9 mouse cellular contexts compared by ENCODE assay signal in the genomic region with DNA sequence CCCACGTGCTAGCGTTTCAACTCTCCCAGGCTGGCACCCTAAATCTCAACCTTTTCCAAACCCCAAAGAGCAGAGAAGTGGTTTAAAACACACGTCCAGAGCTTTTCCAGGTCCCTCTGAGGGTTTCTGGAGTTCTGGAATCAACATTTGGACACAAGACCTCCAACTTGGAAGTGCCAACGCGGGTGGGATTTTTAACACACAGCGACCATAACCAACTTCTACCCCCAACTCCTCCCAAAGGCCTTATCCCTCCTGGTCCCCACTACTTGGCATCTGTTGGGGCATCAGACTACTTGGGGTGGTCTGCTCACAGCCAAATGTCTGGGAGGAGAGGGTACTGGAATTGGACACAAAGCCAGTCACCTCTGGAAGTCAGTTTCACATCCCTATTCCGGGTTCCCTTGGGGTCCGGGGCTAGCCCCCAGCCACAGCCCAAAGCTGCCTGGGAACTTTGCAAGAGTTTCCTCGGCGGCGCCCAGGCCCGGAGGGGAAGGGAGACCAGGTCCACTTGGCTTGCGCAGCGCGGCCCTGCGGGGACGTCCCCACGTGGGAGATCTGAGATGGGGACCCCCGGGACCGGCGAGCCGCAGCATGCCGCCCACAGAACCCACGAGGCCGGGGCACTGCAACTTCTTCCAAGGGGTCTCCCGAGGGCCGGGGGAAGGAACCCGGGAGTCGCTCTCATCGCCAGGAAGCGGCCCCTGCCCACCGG. TPM values are rescaled to one million over a fixed set of nuclear protein-coding genes. Genes with fewer than 3 reads are reported as not detected.
DNase-seq lines count a peak whose midpoint lies in the region; ATAC-seq and TF ChIP-seq lines count a peak whose summit lies in the region.
"Had no signal": no experiment of that assay in that cellular context is flagged by ENCODE, and none has a peak within 500 bp of the region (broad histone marks: within the 10 kb centered on the region; RNA-seq: fewer than 3 reads in every experiment).

No protein-coding gene starts in this region.

- TF ChIP-seq POLR2A in liver, adult 2 months (IDR thresholded peaks at IDR 0.05; ENCODE audit: extremely low read depth, insufficient read depth, low read length), result no peak
- TF ChIP-seq POLR2A in olfactory bulb, adult 2 months (IDR thresholded peaks at IDR 0.05; ENCODE audit: insufficient read depth, low read depth, low read length), result no peak

- H3K4me3 ChIP-seq in embryonic facial prominence, embryonic 11.5 days (ENCODE audit: low read depth, low read length), result peak overlapping the region; percentile 99
- peak overlapping the region; percentile 99 for H3K4me3 ChIP-seq in heart, postnatal 0 days (ENCODE audit: low read depth, low read length)
- H3K4me3 ChIP-seq in liver, adult 2 months (ENCODE audit: insufficient read depth, low read depth, low read length), result peak overlapping the region; percentile 96
- peak overlapping the region; percentile 62 for H3K4me3 ChIP-seq in olfactory bulb, adult 2 months (ENCODE audit: insufficient read depth, low read depth, low read length)

- no peak for TF ChIP-seq CTCF in heart, postnatal 0 days (IDR thresholded peaks at IDR 0.05; ENCODE audit: low read depth)
- TF ChIP-seq CTCF in liver, adult 2 months (IDR thresholded peaks at IDR 0.05; ENCODE audit: low read depth, low read length), result no peak
- TF ChIP-seq CTCF in olfactory bulb, adult 2 months (IDR thresholded peaks at IDR 0.05; ENCODE audit: insufficient read depth, low read depth, low read length), result no peak

- H3K9ac ChIP-seq in embryonic facial prominence, embryonic 11.5 days (replicated peaks; ENCODE audit: low read length), result peak overlapping the region; percentile 100
- H3K9ac ChIP-seq in heart, postnatal 0 days (replicated peaks; ENCODE audit: low read depth, low read length), result peak overlapping the region; percentile 98
- H3K9ac ChIP-seq in liver, adult 2 months (ENCODE audit: low read depth, low read length), result peak overlapping the region; percentile 100

- peak overlapping the region; percentile 99 for H3K27ac ChIP-seq in embryonic facial prominence, embryonic 11.5 days (replicated peaks; ENCODE audit: low read depth, low read length)
- peak overlapping the region; percentile 98 for H3K27ac ChIP-seq in heart, postnatal 0 days (ENCODE audit: low read depth)
- H3K27ac ChIP-seq in liver, adult 2 months (replicated peaks; ENCODE audit: insufficient read depth, low read depth, low read length), result no peak overlapping the region
- H3K27ac ChIP-seq in olfactory bulb, adult 2 months (ENCODE audit: insufficient read depth, low read depth, low read length), result peak overlapping the region; percentile 94

- peaks cover 12% of the 10 kb centered on the region for H3K4me1 ChIP-seq in embryonic facial prominence, embryonic 11.5 days (ENCODE audit: control insufficient read depth, insufficient read depth, low read length)
- peaks cover 13% of the 10 kb centered on the region for H3K4me1 ChIP-seq in heart, postnatal 0 days (ENCODE audit: control insufficient read depth, insufficient read depth)
- peaks cover 6% of the 10 kb centered on the region; the same call in 1 of the 2 replicates for H3K4me1 ChIP-seq in liver, adult 2 months (ENCODE audit: control insufficient read depth, insufficient read depth, low read length)
- H3K4me1 ChIP-seq in olfactory bulb, adult 2 months (ENCODE audit: control insufficient read depth, insufficient read depth, low read length), result peaks cover 28% of the 10 kb centered on the region

- H3K36me3 ChIP-seq in embryonic facial prominence, embryonic 11.5 days (replicated peaks; ENCODE audit: control insufficient read depth, insufficient read depth, low read depth, low read length), result peaks cover 8% of the 10 kb centered on the region
- peaks cover 17% of the 10 kb centered on the region for H3K36me3 ChIP-seq in heart, postnatal 0 days (replicated peaks; ENCODE audit: control insufficient read depth, insufficient read depth, low read length)
- H3K36me3 ChIP-seq in liver, adult 2 months (ENCODE audit: control insufficient read depth, insufficient read depth, low read length), result peaks cover 1% of the 10 kb centered on the region; the same call in 1 of the 2 replicates

- peak overlapping the region; percentile 90 for H3K4me2 ChIP-seq in embryonic facial prominence, embryonic 11.5 days (ENCODE audit: low read depth, low read length)
- peak overlapping the region; percentile 86 for H3K4me2 ChIP-seq in heart, postnatal 0 days (ENCODE audit: low read depth, low read length)

- ATAC-seq in embryonic facial prominence, embryonic 11.5 days (replicated peaks; ENCODE audit: insufficient number of reproducible peaks, low FRiP score, low TSS enrichment, low read depth), result no peak
- ATAC-seq in heart, postnatal 0 days (ENCODE audit: insufficient read depth, low read depth), result no peak; the same call in 1 of the 2 replicates

- whole genome bisulfite sequencing in embryonic facial prominence, embryonic 11.5 days, result 0% methylated on average over 30 of the region's 32 CpGs
- under 1% methylated on average over 29 of the region's 32 CpGs for WGBS in heart, postnatal 0 days
- 4% methylated on average over 32 of the region's 32 CpGs for WGBS in liver, adult 2 months
- WGBS in olfactory bulb, adult 2 months, result 3% methylated on average over 32 of the region's 32 CpGs

- H3K27me3 ChIP-seq in embryonic facial prominence, embryonic 11.5 days (ENCODE audit: control insufficient read depth, insufficient read depth, low read length), result no peaks in the 10 kb centered on the region
- H3K27me3 ChIP-seq in heart, postnatal 0 days (ENCODE audit: control insufficient read depth, insufficient read depth, low read length), result no peaks in the 10 kb centered on the region
- H3K27me3 ChIP-seq in liver, adult 2 months (ENCODE audit: control insufficient read depth, insufficient read depth, low read length), result no peaks in the 10 kb centered on the region
- H3K27me3 ChIP-seq: Patski had no signal

- peak; percentile 97 for DNase-seq in heart, adult 11 months
- no peak for DNase-seq in heart, adult 8-10 months (ENCODE audit: low spot score)
- DNase-seq in MN1 (ENCODE audit: low spot score), result peak; percentile 39
- peak; percentile 39 for DNase-seq in embryonic facial prominence, embryonic 11.5 days (ENCODE audit: low spot score)
- peak; percentile 25 for DNase-seq in heart, postnatal 0 days (ENCODE audit: low spot score)
- DNase-seq in liver, adult 2 months (ENCODE audit: extremely low read depth, low read depth, low spot score), result no peak
- DNase-seq in c-Kit-positive CD71-positive TER-119-positive erythroid progenitor cells, embryonic 14.5 days (ENCODE audit: low spot score), result no peak

- peaks cover 10% of the 10 kb centered on the region; the same call in 1 of the 2 replicates for H3K79me2 ChIP-seq in liver, adult 2 months (ENCODE audit: control insufficient read depth, insufficient read depth, low read length)

- no peak for TF ChIP-seq EP300 in heart, postnatal 0 days (IDR thresholded peaks at IDR 0.05; ENCODE audit: low read depth)

- H3K9me3 ChIP-seq in embryonic facial prominence, embryonic 11.5 days (replicated peaks; ENCODE audit: control insufficient read depth, low read length), result no peaks in the 10 kb centered on the region
- no peaks in the 10 kb centered on the region for H3K9me3 ChIP-seq in heart, postnatal 0 days (replicated peaks; ENCODE audit: control insufficient read depth, low read length)

RNA-seq across cellular contexts. Expression of a gene that starts 9.7 kb away (rescaled TPM):
- 100 to 1,000 TPM; 138 to 152 (median 145) TPM for total RNA-seq in heart, adult 8-10 months (2022)
- polyA plus RNA-seq in embryonic facial prominence, embryonic 11.5 days (2014; fragmentation: Nextera tagmentation; extraction: Ambion mirVana), result 189 and 410 TPM in 2 replicates
- total RNA-seq in heart, postnatal 0 days (2014; rRNA removed; ENCODE audit: low replicate concordance), result 113 and 180 TPM in 2 replicates
- 23.2 and 26.6 TPM in 2 replicates for polyA plus RNA-seq in heart, postnatal 0 days (2015; fragmentation: Nextera tagmentation; extraction: Ambion mirVana)
- 13.4 and 14.2 TPM in 2 replicates for total RNA-seq in liver, adult 2 months (2014; rRNA removed)
- polyA plus RNA-seq in liver, adult 2 months (2012; rRNA removed), result 33.5 and 38.2 TPM in 2 replicates
- not detected in 2 replicates for polyA plus RNA-seq in olfactory bulb, adult 2 months (2012; ENCODE audit: insufficient read depth, insufficient read length, low replicate concordance, missing spikeins)

RNA-seq across cellular contexts. Expression of a gene that starts 25.3 kb away (rescaled TPM):
- 10 to 100 TPM; 13.8 to 15.3 (median 14.5) TPM for total RNA-seq in heart, adult 8-10 months (2022)
- 14.7 and 15.8 TPM in 2 replicates for polyA plus RNA-seq in embryonic facial prominence, embryonic 11.5 days (2014; fragmentation: Nextera tagmentation; extraction: Ambion mirVana)
- total RNA-seq in heart, postnatal 0 days (2014; rRNA removed; ENCODE audit: low replicate concordance), result 13.2 and 20.0 TPM in 2 replicates
- polyA plus RNA-seq in heart, postnatal 0 days (2015; fragmentation: Nextera tagmentation; extraction: Ambion mirVana), result 12.4 and 14.9 TPM in 2 replicates
- 6.3 and 7.3 TPM in 2 replicates for total RNA-seq in liver, adult 2 months (2014; rRNA removed)
- polyA plus RNA-seq in liver, adult 2 months (2012; rRNA removed), result 5.1 and 5.3 TPM in 2 replicates
- polyA plus RNA-seq in olfactory bulb, adult 2 months (2012; ENCODE audit: insufficient read depth, insufficient read length, low replicate concordance, missing spikeins), result not detected in 2 replicates

RNA-seq across cellular contexts. Expression of a gene that starts 25.4 kb away (rescaled TPM):
- 1 to 10 TPM; 3.6 to 5.7 (median 5.0) TPM for total RNA-seq in heart, adult 8-10 months (2022)
- polyA plus RNA-seq in embryonic facial prominence, embryonic 11.5 days (2014; fragmentation: Nextera tagmentation; extraction: Ambion mirVana), result 14.7 and 17.4 TPM in 2 replicates
- total RNA-seq in heart, postnatal 0 days (2014; rRNA removed; ENCODE audit: low replicate concordance), result 10.5 and 12.2 TPM in 2 replicates
- 4.4 and 5.3 TPM in 2 replicates for polyA plus RNA-seq in heart, postnatal 0 days (2015; fragmentation: Nextera tagmentation; extraction: Ambion mirVana)
- 2.3 and 3.4 TPM in 2 replicates for total RNA-seq in liver, adult 2 months (2014; rRNA removed)
- polyA plus RNA-seq in liver, adult 2 months (2012; rRNA removed), result 0.54 and 1.1 TPM in 2 replicates
- polyA plus RNA-seq in olfactory bulb, adult 2 months (2012; ENCODE audit: insufficient read depth, insufficient read length, low replicate concordance, missing spikeins), result not detected in 2 replicates

Comparison
In these comparisons a context has a peak if more than half of its experiments do, and no peak if none do; other contexts are left out.
1. DNase-seq: peak in heart, adult 11 months (single experiment), MN1 (single experiment), embryonic facial prominence, embryonic 11.5 days (single experiment) and heart, postnatal 0 days (single experiment); none in heart, adult 8-10 months (single experiment), liver, adult 2 months (single experiment) and c-Kit-positive CD71-positive TER-119-positive erythroid progenitor cells, embryonic 14.5 days (single experiment).
2. RNA of a gene that starts 9.7 kb away (polyA plus RNA-seq): 189 to 410 TPM in embryonic facial prominence, embryonic 11.5 days, 33.5 to 38.2 TPM in liver, adult 2 months and 23.2 to 26.6 TPM in heart, postnatal 0 days; not detected in olfactory bulb, adult 2 months; every median in the first group is over 10 times any median in the second.
3. Peak in every context shown above with its lines, with median percentiles within 50 percentile points of each other: H3K4me3 ChIP-seq and H3K9ac ChIP-seq.